In the genomic region with DNA sequence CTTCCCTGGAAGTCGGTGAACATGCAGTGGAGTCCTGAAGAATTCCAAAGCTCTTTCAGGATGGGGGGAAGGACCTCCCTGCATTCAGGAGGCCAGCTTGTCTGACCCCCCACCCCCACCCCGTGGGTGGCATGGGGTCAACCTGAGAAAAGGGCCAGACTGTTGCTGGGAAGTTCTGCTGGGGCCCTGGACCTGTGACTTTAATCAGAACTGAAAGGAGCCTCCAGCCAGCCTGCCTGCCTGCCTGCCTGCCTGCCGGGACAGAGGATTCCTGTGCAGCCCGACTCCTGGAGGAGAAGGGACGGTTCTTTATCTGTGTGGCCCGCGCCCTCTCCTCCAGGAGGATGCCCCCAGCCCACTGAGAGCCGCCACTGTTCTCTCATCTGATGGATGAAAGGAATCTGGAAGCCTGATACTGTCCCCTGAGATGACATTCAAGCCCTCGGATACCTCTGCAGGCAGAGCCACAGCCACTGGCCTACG, we compare ENCODE assay signal across 18 mouse cellular contexts.
A peak's percentile ranks its signal among the peaks of the same experiment; 100 is the strongest.
DNase-seq lines count a peak whose midpoint lies in the region; ATAC-seq lines count a peak whose summit lies in the region.
"Had no signal": no experiment of that assay in that cellular context is flagged by ENCODE, and none has a peak within 500 bp of the region (broad histone marks: within the 10 kb centered on the region; RNA-seq: fewer than 3 reads in every experiment).

No protein-coding gene starts in this region.

- H3K9me3 ChIP-seq in hindbrain, embryonic 10.5 days, result 0 out of 2 replicates have a peak, but pooled peaks cover 4% of the 10 kb centered on the region
- H3K9me3 ChIP-seq in hindbrain, embryonic 14.5 days (ENCODE audit: control insufficient read depth, low read length), result no peaks in the 10 kb centered on the region
- H3K9me3 ChIP-seq in embryonic facial prominence, embryonic 10.5 days, result peaks cover 5% of the 10 kb centered on the region; the same call in 1 of the 2 replicates
- H3K9me3 ChIP-seq in hindbrain, embryonic 16.5 days (ENCODE audit: control insufficient read depth, low read length), result peaks cover 3% of the 10 kb centered on the region; the same call in 1 of the 2 replicates
- H3K9me3 ChIP-seq in neural tube, embryonic 11.5 days (ENCODE audit: control insufficient read depth, low read length), result no peaks in the 10 kb centered on the region; the same call in 1 of the 2 replicates

- intact Hi-C loops in gastrocnemius, postnatal 14 days (cut with DNase I; ENCODE audit: low total_unique reads), result no loop called here

- peak overlapping the region; percentile 26 for H3K4me3 ChIP-seq in hindbrain, embryonic 10.5 days
- H3K4me3 ChIP-seq in hindbrain, embryonic 14.5 days (replicated peaks; ENCODE audit: low read length), result no peak overlapping the region
- peak overlapping the region; percentile 38 for H3K4me3 ChIP-seq in embryonic facial prominence, embryonic 10.5 days
- no peak overlapping the region for H3K4me3 ChIP-seq in hindbrain, embryonic 16.5 days (ENCODE audit: low read length)
- H3K4me3 ChIP-seq in neural tube, embryonic 11.5 days (ENCODE audit: low read depth, low read length), result no peak overlapping the region
- H3K4me3 ChIP-seq: erythroblast, embryonic 14.5 days had no signal

- no peak for ATAC-seq in hindbrain, embryonic 14.5 days (ENCODE audit: low FRiP score)
- no peak for ATAC-seq in hindbrain, embryonic 16.5 days
- no peak; the same call in 1 of the 2 replicates for ATAC-seq in neural tube, embryonic 11.5 days (ENCODE audit: insufficient read depth, low FRiP score, low TSS enrichment)
- ATAC-seq: activated CD4-positive, CD25-positive, alpha-beta regulatory T cell, adult 4 months; CD4-positive, CD25-positive, alpha-beta regulatory T cell, adult 4 months; inflammation-experienced regulatory T-cells, adult 6 months had no signal

- no peaks in the 10 kb centered on the region for H3K36me3 ChIP-seq in hindbrain, embryonic 10.5 days
- H3K36me3 ChIP-seq in hindbrain, embryonic 14.5 days (replicated peaks; ENCODE audit: control insufficient read depth, insufficient read depth), result no peaks in the 10 kb centered on the region
- peaks cover 16% of the 10 kb centered on the region for H3K36me3 ChIP-seq in embryonic facial prominence, embryonic 10.5 days (replicated peaks)
- no peaks in the 10 kb centered on the region for H3K36me3 ChIP-seq in hindbrain, embryonic 16.5 days (ENCODE audit: control insufficient read depth, insufficient read depth, low read length)
- no peaks in the 10 kb centered on the region for H3K36me3 ChIP-seq in neural tube, embryonic 11.5 days (ENCODE audit: control insufficient read depth, insufficient read depth, low read length)

- no peak overlapping the region for H3K4me2 ChIP-seq in hindbrain, embryonic 14.5 days (replicated peaks)
- no peak overlapping the region for H3K4me2 ChIP-seq in hindbrain, embryonic 16.5 days (ENCODE audit: low read length)
- H3K4me2 ChIP-seq in neural tube, embryonic 11.5 days (ENCODE audit: low read depth), result no peak overlapping the region

- DNase-seq in hindbrain, embryonic 10.5 days (ENCODE audit: low spot score), result peak; percentile 72
- no peak for DNase-seq in hindbrain, embryonic 14.5 days (ENCODE audit: low spot score)
- DNase-seq in embryonic facial prominence, embryonic 10.5 days (ENCODE audit: low spot score), result peak; percentile 88
- peak; percentile 31 for DNase-seq in neural tube, embryonic 11.5 days (ENCODE audit: low spot score)
- no peak for DNase-seq in ovary, postnatal 36 days (ENCODE audit: low spot score)
- DNase-seq in gastrocnemius, postnatal 14 days, result no peak
- DNase-seq in kidney, adult 11 months, result no peak
- DNase-seq: cerebellum, postnatal 36 days; layer of hippocampus, adult 9-11 months; lung, postnatal 10 days; thymus, postnatal 36 days had no signal

- whole genome bisulfite sequencing in hindbrain, embryonic 10.5 days, result under 1% methylated on average over 10 of the region's 10 CpGs
- WGBS in hindbrain, embryonic 14.5 days, result 2% methylated on average over 9 of the region's 10 CpGs
- WGBS in embryonic facial prominence, embryonic 10.5 days, result 2% methylated on average over 10 of the region's 10 CpGs
- 4% methylated on average over 10 of the region's 10 CpGs for WGBS in hindbrain, embryonic 16.5 days
- 4% methylated on average over 10 of the region's 10 CpGs for WGBS in neural tube, embryonic 11.5 days

- H3K9ac ChIP-seq in hindbrain, embryonic 14.5 days, result no peak overlapping the region
- 0 out of 2 replicates have a peak overlapping the region, but pooled peaks have one; percentile 4 for H3K9ac ChIP-seq in hindbrain, embryonic 16.5 days (ENCODE audit: low read depth, low read length)
- H3K9ac ChIP-seq in neural tube, embryonic 11.5 days (ENCODE audit: low read length), result peak overlapping the region; percentile 52
- H3K9ac ChIP-seq: liver, embryonic 14.5 days had no signal

- H3K27ac ChIP-seq in hindbrain, embryonic 10.5 days, result peak overlapping the region; percentile 84
- H3K27ac ChIP-seq in hindbrain, embryonic 14.5 days, result no peak overlapping the region
- H3K27ac ChIP-seq in embryonic facial prominence, embryonic 10.5 days (replicated peaks), result peak overlapping the region; percentile 89
- no peak overlapping the region for H3K27ac ChIP-seq in hindbrain, embryonic 16.5 days (ENCODE audit: low read depth, low read length)
- H3K27ac ChIP-seq in neural tube, embryonic 11.5 days (ENCODE audit: low read depth, low read length), result no peak overlapping the region
- H3K27ac ChIP-seq: liver, embryonic 14.5 days; stomach, postnatal 0 days had no signal

- H3K4me1 ChIP-seq in hindbrain, embryonic 10.5 days (replicated peaks), result peaks cover 65% of the 10 kb centered on the region
- H3K4me1 ChIP-seq in hindbrain, embryonic 14.5 days (replicated peaks; ENCODE audit: control insufficient read depth, insufficient read depth, low read length), result peaks cover 7% of the 10 kb centered on the region; the same call in 1 of the 2 replicates
- peaks cover 88% of the 10 kb centered on the region for H3K4me1 ChIP-seq in embryonic facial prominence, embryonic 10.5 days
- H3K4me1 ChIP-seq in hindbrain, embryonic 16.5 days (ENCODE audit: control insufficient read depth, insufficient read depth, low read depth, low read length), result peaks cover 3% of the 10 kb centered on the region
- peaks cover 17% of the 10 kb centered on the region for H3K4me1 ChIP-seq in neural tube, embryonic 11.5 days (ENCODE audit: control insufficient read depth, insufficient read depth, low read length)

- peaks cover 58% of the 10 kb centered on the region for H3K27me3 ChIP-seq in hindbrain, embryonic 10.5 days (ENCODE audit: insufficient read depth, poor library complexity, severe bottlenecking)
- peaks cover 3% of the 10 kb centered on the region; the same call in 1 of the 2 replicates for H3K27me3 ChIP-seq in hindbrain, embryonic 14.5 days (ENCODE audit: control insufficient read depth, insufficient read depth, low read length)
- H3K27me3 ChIP-seq in embryonic facial prominence, embryonic 10.5 days (replicated peaks; ENCODE audit: low read depth, poor library complexity, severe bottlenecking), result peaks cover 30% of the 10 kb centered on the region
- no peaks in the 10 kb centered on the region for H3K27me3 ChIP-seq in hindbrain, embryonic 16.5 days (replicated peaks; ENCODE audit: control insufficient read depth, insufficient read depth, low read length)
- H3K27me3 ChIP-seq in neural tube, embryonic 11.5 days (ENCODE audit: control insufficient read depth, insufficient read depth, low read length), result no peaks in the 10 kb centered on the region

Comparison
In these comparisons a context has a peak if more than half of its experiments do, and no peak if none do; other contexts are left out.
1. DNase-seq: peak in hindbrain, embryonic 10.5 days (single experiment), embryonic facial prominence, embryonic 10.5 days (single experiment) and neural tube, embryonic 11.5 days (single experiment); none in hindbrain, embryonic 14.5 days (single experiment), ovary, postnatal 36 days (single experiment), gastrocnemius, postnatal 14 days (single experiment) and kidney, adult 11 months (single experiment).
2. H3K27ac ChIP-seq: peak in hindbrain, embryonic 10.5 days (single experiment) and embryonic facial prominence, embryonic 10.5 days (single experiment); none in hindbrain, embryonic 14.5 days (single experiment), hindbrain, embryonic 16.5 days (single experiment) and neural tube, embryonic 11.5 days (single experiment).
3. H3K4me3 ChIP-seq: peak in hindbrain, embryonic 10.5 days (single experiment) and embryonic facial prominence, embryonic 10.5 days (single experiment); none in hindbrain, embryonic 14.5 days (single experiment), hindbrain, embryonic 16.5 days (single experiment) and neural tube, embryonic 11.5 days (single experiment).